Mouse (Mus musculus): ENCODE data around the gene Szt2. TPM values are rescaled to one million over a fixed set of nuclear protein-coding genes. Genes with fewer than 3 reads are reported as not detected.
A peak's percentile ranks its signal among the peaks of the same experiment; 100 is the strongest.

Szt2 gene
- polyA plus RNA-seq, 1 experiment from 2014 or later = 7.6 TPM

GRCm38 (mm10) chr4:118428531-118429214 lies 19.6 kb upstream of the Szt2 start:
- no peak for ATAC-seq (ENCODE audit: insufficient number of reproducible peaks, low FRiP score, low TSS enrichment, low read depth)
- H3K9ac ChIP-seq = peak overlapping the region; percentile 63
- H3K4me1 ChIP-seq = peaks cover 29% of the 10 kb centered on the region
- 43% methylated on average over 15 of the region's 15 CpGs for WGBS
- peak overlapping the region; percentile 90 for H3K27ac ChIP-seq (replicated peaks)
- H3K9me3 ChIP-seq (replicated peaks) = no peaks in the 10 kb centered on the region
- H3K4me3 ChIP-seq (replicated peaks) = peak overlapping the region; percentile 66
- H3K36me3 ChIP-seq = peaks cover 34% of the 10 kb centered on the region
- H3K4me2 ChIP-seq (replicated peaks) = peak overlapping the region; percentile 82
- H3K27me3 ChIP-seq = no peaks in the 10 kb centered on the region

GRCm38 (mm10) chr4:118427768-118428451 lies 18.8 kb upstream of the Szt2 start, which contains the start of gene Elovl1:
Gene Elovl1 (plus strand): TSS chr4:118428093.
- Histone ChIP-seq H3K9me3 (replicated peaks) (no peaks in the 10 kb centered on the region), H3K4me1 (peaks cover 29% of the 10 kb centered on the region), H3K4me3 (replicated peaks) (peak within 1 kb of the TSS; percentile 66), H3K4me2 (replicated peaks) (peak within 1 kb of the TSS; percentile 82), H3K36me3 (peaks cover 26% of the 10 kb centered on the region), H3K27me3 (no peaks in the 10 kb centered on the region), H3K9ac (peak within 1 kb of the TSS; percentile 63), H3K27ac (replicated peaks) (peak within 1 kb of the TSS; percentile 90)
- ATAC-seq (ENCODE audit: insufficient number of reproducible peaks, low FRiP score, low TSS enrichment, low read depth) = peak; percentile 96
- under 1% methylated on average over 28 of the region's 31 CpGs for WGBS

DNA sequence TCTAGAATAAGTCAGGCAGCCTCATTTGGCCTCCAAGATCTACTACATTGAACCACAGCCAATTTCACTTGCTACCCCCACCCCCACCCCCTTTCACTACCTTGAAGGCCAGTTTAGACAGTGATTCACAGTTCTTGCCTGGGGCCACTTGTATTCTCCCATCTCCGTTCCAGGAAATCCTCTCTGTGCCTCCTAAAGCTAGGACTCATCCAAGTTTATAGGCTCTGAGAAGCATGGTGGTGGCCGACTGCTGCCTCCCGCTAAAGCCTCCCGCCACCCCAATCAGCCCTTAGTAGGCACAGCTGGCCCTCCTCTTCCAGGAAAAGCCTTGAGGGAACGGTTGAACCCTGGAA lies 18.3 kb upstream of the Szt2 start:
- Histone ChIP-seq H3K9ac (peak overlapping the region; percentile 63), H3K36me3 (peaks cover 25% of the 10 kb centered on the region), H3K9me3 (replicated peaks) (no peaks in the 10 kb centered on the region), H3K4me1 (peaks cover 29% of the 10 kb centered on the region), H3K4me2 (replicated peaks) (peak overlapping the region; percentile 82), H3K27ac (replicated peaks) (peak overlapping the region; percentile 90), H3K4me3 (replicated peaks) (peak overlapping the region; percentile 66), H3K27me3 (no peaks in the 10 kb centered on the region)
- WGBS = under 1% methylated on average over 5 of the region's 5 CpGs
- peak; percentile 11; the same call in 1 of the 2 replicates for ATAC-seq (ENCODE audit: insufficient number of reproducible peaks, low FRiP score, low TSS enrichment, low read depth)

GRCm38 (mm10) chr4:118425374-118425773 lies 16.3 kb upstream of the Szt2 start:
- no peaks in the 10 kb centered on the region for H3K27me3 ChIP-seq
- no peaks in the 10 kb centered on the region for H3K9me3 ChIP-seq (replicated peaks)
- H3K9ac ChIP-seq = no peak overlapping the region
- WGBS = 90% methylated on average over 1 of the region's 1 CpGs
- peaks cover 29% of the 10 kb centered on the region for H3K4me1 ChIP-seq
- H3K4me3 ChIP-seq (replicated peaks) = no peak overlapping the region
- H3K27ac ChIP-seq (replicated peaks) = no peak overlapping the region
- peaks cover 20% of the 10 kb centered on the region for H3K36me3 ChIP-seq
- ATAC-seq (ENCODE audit: insufficient number of reproducible peaks, low FRiP score, low TSS enrichment, low read depth) = no peak
- H3K4me2 ChIP-seq (replicated peaks) = no peak overlapping the region

- Histone ChIP-seq H3K4me2 (replicated peaks) (no peak overlapping the region), H3K9me3 (replicated peaks) (no peaks in the 10 kb centered on the region), H3K27me3 (no peaks in the 10 kb centered on the region), H3K4me3 (replicated peaks) (no peak overlapping the region), H3K27ac (replicated peaks) (no peak overlapping the region), H3K9ac (no peak overlapping the region), H3K4me1 (peaks cover 24% of the 10 kb centered on the region), H3K36me3 (peaks cover 24% of the 10 kb centered on the region)
- WGBS = 78% methylated on average over 4 of the region's 4 CpGs
- ATAC-seq (ENCODE audit: insufficient number of reproducible peaks, low FRiP score, low TSS enrichment, low read depth) = no peak
Measured at GRCm38 (mm10) chr4:118424541-118425160, 15.6 kb upstream of the Szt2 start.

GRCm38 (mm10) chr4:118421384-118421783 lies 12.3 kb upstream of the Szt2 start:
- H3K27ac ChIP-seq (replicated peaks) = no peak overlapping the region
- WGBS = 81% methylated on average over 3 of the region's 3 CpGs
- no peak overlapping the region for H3K9ac ChIP-seq
- peaks cover 50% of the 10 kb centered on the region for H3K36me3 ChIP-seq
- no peak overlapping the region for H3K4me3 ChIP-seq (replicated peaks)
- H3K4me1 ChIP-seq = no peaks in the 10 kb centered on the region
- no peaks in the 10 kb centered on the region for H3K9me3 ChIP-seq (replicated peaks)
- ATAC-seq (ENCODE audit: insufficient number of reproducible peaks, low FRiP score, low TSS enrichment, low read depth) = no peak
- no peak overlapping the region for H3K4me2 ChIP-seq (replicated peaks)
- H3K27me3 ChIP-seq = no peaks in the 10 kb centered on the region

GRCm38 (mm10) chr4:118417112-118417797 lies 8.2 kb upstream of the Szt2 start:
- no peak overlapping the region for H3K9ac ChIP-seq
- H3K36me3 ChIP-seq = peaks cover 87% of the 10 kb centered on the region
- no peak overlapping the region for H3K27ac ChIP-seq (replicated peaks)
- H3K4me1 ChIP-seq = no peaks in the 10 kb centered on the region
- no peaks in the 10 kb centered on the region for H3K27me3 ChIP-seq
- H3K4me2 ChIP-seq (replicated peaks) = no peak overlapping the region
- 70% methylated on average over 13 of the region's 13 CpGs for WGBS
- peak; percentile 44; the same call in 1 of the 2 replicates for ATAC-seq (ENCODE audit: insufficient number of reproducible peaks, low FRiP score, low TSS enrichment, low read depth)
- no peaks in the 10 kb centered on the region for H3K9me3 ChIP-seq (replicated peaks)
- H3K4me3 ChIP-seq (replicated peaks) = no peak overlapping the region

DNA sequence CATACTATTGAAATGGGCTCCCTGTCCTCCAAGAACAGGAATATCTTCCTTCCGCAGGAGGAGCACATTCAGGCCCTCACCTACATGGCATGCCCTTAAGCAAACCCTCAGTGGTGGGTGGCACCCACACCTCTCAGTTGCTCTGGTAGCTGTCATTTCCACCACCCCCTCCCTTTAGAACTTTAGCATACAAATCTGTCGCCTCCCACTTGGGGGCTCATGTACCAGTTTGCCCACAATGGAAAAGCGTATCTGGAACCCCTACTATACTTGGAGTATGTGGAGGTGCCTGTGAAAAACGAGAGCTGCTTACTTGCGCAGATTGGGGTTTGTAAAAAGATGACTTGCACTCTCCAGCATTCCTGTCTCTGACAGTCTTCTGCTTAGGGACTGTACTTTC lies 7.3 kb upstream of the Szt2 start:
- Histone ChIP-seq H3K27ac (replicated peaks) (no peak overlapping the region), H3K36me3 (peaks cover 91% of the 10 kb centered on the region), H3K27me3 (no peaks in the 10 kb centered on the region), H3K4me2 (replicated peaks) (no peak overlapping the region), H3K9ac (no peak overlapping the region), H3K4me1 (no peaks in the 10 kb centered on the region), H3K9me3 (replicated peaks) (no peaks in the 10 kb centered on the region), H3K4me3 (replicated peaks) (no peak overlapping the region)
- WGBS = 83% methylated on average over 5 of the region's 5 CpGs
- ATAC-seq (ENCODE audit: insufficient number of reproducible peaks, low FRiP score, low TSS enrichment, low read depth) = no peak

DNA sequence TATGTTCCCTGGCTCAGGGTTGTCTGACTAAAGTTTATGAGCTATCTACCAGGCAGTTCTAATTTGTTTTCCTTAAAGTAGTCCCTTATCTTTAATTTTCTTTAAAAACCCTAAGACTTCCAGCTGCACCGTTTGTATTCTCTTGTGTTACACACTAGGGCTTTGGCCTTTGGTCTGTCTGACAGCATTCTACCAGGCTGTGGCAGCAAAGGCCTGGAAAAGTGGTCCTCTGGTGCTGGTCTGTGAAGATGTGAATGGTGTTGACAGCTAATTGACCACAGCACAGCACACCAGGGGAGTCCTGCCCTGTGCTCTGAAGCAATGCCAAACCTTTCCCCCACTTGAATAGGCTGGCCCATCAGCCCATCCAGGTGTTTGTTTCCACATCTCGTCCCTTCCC lies 6.7 kb upstream of the Szt2 start:
- no peaks in the 10 kb centered on the region for H3K9me3 ChIP-seq (replicated peaks)
- H3K27ac ChIP-seq (replicated peaks) = no peak overlapping the region
- ATAC-seq (ENCODE audit: insufficient number of reproducible peaks, low FRiP score, low TSS enrichment, low read depth) = no peak
- no peak overlapping the region for H3K4me3 ChIP-seq (replicated peaks)
- no peaks in the 10 kb centered on the region for H3K27me3 ChIP-seq
- H3K9ac ChIP-seq = no peak overlapping the region
- peaks cover 91% of the 10 kb centered on the region for H3K36me3 ChIP-seq
- H3K4me2 ChIP-seq (replicated peaks) = no peak overlapping the region
- H3K4me1 ChIP-seq = no peaks in the 10 kb centered on the region
- 85% methylated on average over 2 of the region's 2 CpGs for WGBS

- Histone ChIP-seq H3K4me3 (replicated peaks) (no peak overlapping the region), H3K36me3 (peaks cover 77% of the 10 kb centered on the region), H3K9ac (no peak overlapping the region), H3K9me3 (replicated peaks) (no peaks in the 10 kb centered on the region), H3K4me2 (replicated peaks) (no peak overlapping the region), H3K27me3 (no peaks in the 10 kb centered on the region), H3K4me1 (peaks cover 9% of the 10 kb centered on the region), H3K27ac (replicated peaks) (no peak overlapping the region)
- ATAC-seq (ENCODE audit: insufficient number of reproducible peaks, low FRiP score, low TSS enrichment, low read depth) = no peak
- WGBS = 93% methylated on average over 5 of the region's 5 CpGs
Measured at GRCm38 (mm10) chr4:118413553-118413952, 4.5 kb upstream of the Szt2 start.

DNA sequence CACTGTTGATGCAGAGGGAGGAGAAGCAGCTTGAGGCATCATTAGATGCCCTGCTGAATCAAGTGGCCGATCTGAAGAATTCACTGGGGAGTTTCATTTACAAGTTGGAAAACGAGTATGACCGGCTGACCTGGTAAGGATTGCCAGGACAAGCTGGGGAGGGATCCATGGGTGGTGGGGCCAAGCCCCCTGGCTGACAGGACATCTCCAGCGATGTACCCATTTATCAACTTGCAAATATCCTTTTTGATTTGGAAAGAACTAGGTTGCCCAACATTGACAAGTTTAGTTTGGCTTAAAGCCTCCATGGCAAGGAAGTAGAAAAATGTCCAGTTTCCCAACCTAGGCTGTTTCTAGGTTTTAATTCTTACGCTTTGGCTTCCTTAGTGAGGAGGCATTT lies 1.8 kb upstream of the Szt2 start:
- Histone ChIP-seq H3K4me1 (peaks cover 19% of the 10 kb centered on the region), H3K27ac (replicated peaks) (no peak overlapping the region), H3K9me3 (replicated peaks) (no peaks in the 10 kb centered on the region), H3K9ac (no peak overlapping the region), H3K36me3 (peaks cover 52% of the 10 kb centered on the region), H3K4me3 (replicated peaks) (no peak overlapping the region), H3K27me3 (no peaks in the 10 kb centered on the region), H3K4me2 (replicated peaks) (no peak overlapping the region)
- 88% methylated on average over 5 of the region's 5 CpGs for WGBS
- no peak for ATAC-seq (ENCODE audit: insufficient number of reproducible peaks, low FRiP score, low TSS enrichment, low read depth)
